Mouse (Mus musculus) cerebellum, adult 2 months (tissue): ENCODE results near the gene Clnk. TPM values are rescaled to one million over a fixed set of nuclear protein-coding genes. Genes with fewer than 3 reads are reported as not detected.

Experiments
- DNase-seq, 2 experiments: peaks; one replicate each; pipeline ENCODE4 v3.0.0; 2021
- H3K27ac ChIP-seq: fragments of 200-500 bp; 2 replicates; pipeline ENCODE4 v1.5.1; 2012; ENCODE audit warnings: low read length, control low read depth, inconsistent platforms; ENCODE audit not compliant: insufficient read depth
- H3K27me3 ChIP-seq: fragments of 200-500 bp; 2 replicates; pipeline ENCODE4 v1.6.1; 2012; ENCODE audit warnings: inconsistent platforms, mild to moderate bottlenecking, low read length, moderate library complexity; ENCODE audit not compliant: control insufficient read depth, insufficient read depth
- H3K4me1 ChIP-seq: fragments of 200-500 bp; 2 replicates; pipeline ENCODE4 v1.6.1; 2011; ENCODE audit warnings: low read length; ENCODE audit not compliant: control insufficient read depth, insufficient read depth
- H3K4me3 ChIP-seq: fragments of 200-500 bp; replicated peaks from 2 replicates; pipeline ENCODE3; 2011; ENCODE audit warnings: mild to moderate bottlenecking, low read depth, low read length, control low read depth; ENCODE audit not compliant: insufficient read depth
- CTCF ChIP-seq: fragments of 200-500 bp; IDR thresholded peaks from 2 replicates; pipeline ENCODE4 v1.5.1; 2011; ENCODE audit warnings: low read depth, mild to moderate bottlenecking, control low read depth, low read length, moderate library complexity, borderline replicate concordance; ENCODE audit not compliant: insufficient read depth
- POLR2A ChIP-seq: fragments of 200-500 bp; IDR thresholded peaks from 2 replicates; pipeline ENCODE4 v1.6.1; 2011; ENCODE audit warnings: low read length, control low read depth, borderline replicate concordance; ENCODE audit not compliant: insufficient read depth
- WGBS: fragments of 180-500 bp; shearing (Covaris S2); methylation state at CpG from one replicate; pipeline ENCODE4 v1.1.7; 2018; 5-methylcytosine and 5-hydroxymethylcytosine counted together
- polyA plus RNA-seq: library from polyadenylated mRNA; depleted of rRNA; stranded (reverse); fragments of >200 nt; gene quantifications from 2 replicates; pipeline ENCODE4 v1.2.3, GENCODE M21; 2012

Gene Clnk
- polyA plus RNA-seq, 1 experiment, result not detected

- Histone ChIP-seq H3K4me3 (no peak overlapping the region), H3K27me3 (no peaks in the 10 kb centered on the region), H3K27ac (no peak overlapping the region), H3K4me1 (no peaks in the 10 kb centered on the region)
- 93% methylated on average over 2 of the region's 2 CpGs for WGBS
- no peak for DNase-seq
- no peak for TF ChIP-seq POLR2A
- no peak for TF ChIP-seq CTCF
Observed at GRCm38 (mm10) chr5:38844312-38844711, 32.3 kb downstream of the Clnk start.

DNA sequence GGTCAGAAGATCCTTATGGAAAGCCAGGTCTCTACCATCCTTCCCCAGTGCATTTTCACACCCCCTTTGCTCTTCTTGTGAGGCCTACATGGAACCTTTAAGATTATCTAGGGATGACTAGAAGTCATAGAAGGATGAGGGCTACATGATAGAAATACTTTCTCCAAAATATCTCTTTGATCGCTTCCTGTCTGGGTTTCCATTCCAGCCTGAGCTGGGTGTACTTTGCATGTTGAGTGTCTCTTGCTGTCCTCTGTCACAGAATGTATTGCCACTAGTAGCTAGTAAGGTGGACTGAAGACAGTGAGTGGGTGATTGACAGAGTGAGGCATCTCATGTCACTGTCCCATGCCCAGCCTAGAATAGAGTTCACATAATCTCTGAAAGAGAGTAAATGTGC is 36.6 kb downstream of the Clnk start:
- Histone ChIP-seq H3K27me3 (no peaks in the 10 kb centered on the region), H3K27ac (no peak overlapping the region), H3K4me1 (no peaks in the 10 kb centered on the region), H3K4me3 (no peak overlapping the region)
- WGBS, result 100% methylated on average over 1 of the region's 1 CpGs
- TF ChIP-seq CTCF, result no peak
- no peak for TF ChIP-seq POLR2A
- no peak for DNase-seq

DNA sequence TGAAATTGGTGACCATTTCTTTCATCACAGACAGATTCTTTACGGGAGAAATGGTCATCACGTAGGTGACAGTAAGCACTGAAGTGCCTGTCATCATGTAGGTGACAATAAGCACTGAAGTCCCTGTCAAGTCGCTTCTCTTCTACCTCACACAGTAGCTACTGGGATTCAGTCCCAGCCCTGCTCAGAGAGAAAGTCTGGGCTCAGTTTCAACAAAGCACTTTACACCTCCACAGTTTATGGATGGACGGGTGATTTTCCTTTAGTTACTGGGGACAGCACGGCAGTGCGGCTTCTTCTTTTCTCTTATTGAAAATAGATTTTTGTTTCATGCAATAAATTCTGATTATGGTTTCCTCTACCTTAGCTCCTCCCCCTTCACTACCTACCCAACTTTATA is 49.3 kb downstream of the Clnk start:
- TF ChIP-seq POLR2A (no peak), CTCF (no peak)
- Histone ChIP-seq H3K27ac (no peak overlapping the region), H3K4me1 (peaks cover 2% of the 10 kb centered on the region; the same call in 1 of the 2 replicates), H3K4me3 (no peak overlapping the region), H3K27me3 (no peaks in the 10 kb centered on the region)
- 44% methylated on average over 6 of the region's 6 CpGs for WGBS
- peak in 1 of 2 experiments; percentile 36 for DNase-seq

DNA sequence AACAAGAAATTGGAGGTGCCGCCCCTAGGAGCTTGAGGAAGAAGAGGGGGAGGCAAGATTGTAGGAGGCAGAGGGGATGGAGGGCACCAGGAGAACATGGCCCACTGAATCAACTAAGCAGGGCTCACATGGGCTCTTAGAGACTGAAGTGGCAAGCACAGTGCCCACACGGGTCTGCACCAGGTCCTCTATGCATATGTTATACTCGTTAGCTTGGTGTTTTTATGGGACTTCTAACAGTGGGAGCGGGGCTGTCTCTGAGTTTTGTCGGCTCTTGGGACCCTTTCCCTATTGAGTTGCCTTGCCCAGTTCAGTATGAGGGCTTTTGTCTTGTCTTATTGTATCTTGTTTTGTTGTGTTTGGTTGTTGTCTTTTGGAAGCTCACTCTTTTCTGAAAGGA is 50.0 kb downstream of the Clnk start:
- Histone ChIP-seq H3K4me3 (no peak overlapping the region), H3K4me1 (peaks cover 2% of the 10 kb centered on the region; the same call in 1 of the 2 replicates), H3K27ac (no peak overlapping the region), H3K27me3 (no peaks in the 10 kb centered on the region)
- TF ChIP-seq CTCF (no peak), POLR2A (no peak)
- WGBS, result 86% methylated on average over 5 of the region's 5 CpGs
- no peak for DNase-seq

GRCm38 (mm10) chr5:38824132-38824965 is 52.3 kb downstream of the Clnk start:
- Histone ChIP-seq H3K4me3 (no peak overlapping the region), H3K27ac (no peak overlapping the region), H3K4me1 (peaks cover 2% of the 10 kb centered on the region; the same call in 1 of the 2 replicates), H3K27me3 (no peaks in the 10 kb centered on the region)
- 86% methylated on average over 14 of the region's 14 CpGs for WGBS
- DNase-seq, result no peak
- no peak for TF ChIP-seq POLR2A
- TF ChIP-seq CTCF, result no peak

DNA sequence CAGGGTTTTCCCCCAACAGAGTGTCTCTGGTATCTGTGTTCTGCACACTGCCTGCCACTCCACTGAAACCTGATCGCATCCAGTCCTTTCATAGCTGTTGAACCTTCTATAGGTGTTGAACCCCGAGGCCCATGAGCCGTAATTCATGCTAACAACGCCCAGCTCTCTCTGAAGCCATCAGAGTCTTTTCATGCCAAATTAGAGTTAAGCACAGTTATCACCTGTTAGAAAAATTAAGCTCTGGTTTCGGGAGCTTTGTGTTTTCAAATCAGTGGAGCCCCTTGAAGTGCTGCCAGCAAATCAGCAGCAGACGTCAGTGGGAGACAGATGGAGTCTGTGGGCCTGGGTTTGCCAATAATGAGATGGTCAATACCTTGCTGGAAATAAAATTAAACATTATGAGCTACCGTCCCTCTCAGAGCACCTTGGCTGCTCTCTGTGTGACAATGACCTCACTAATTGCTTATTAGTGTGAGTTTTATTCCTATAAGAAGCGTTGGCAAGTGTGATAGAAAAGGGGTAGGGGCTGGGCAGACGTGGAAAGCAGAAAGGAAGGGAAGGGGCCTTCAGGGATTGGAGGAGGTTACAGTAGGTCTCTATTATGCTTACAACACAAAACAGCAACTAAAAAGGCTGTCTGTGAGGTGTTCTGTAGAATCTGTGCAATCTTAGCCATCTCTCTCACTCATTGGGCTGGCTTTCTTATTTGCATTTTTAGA is 63.1 kb downstream of the Clnk start:
- no peak overlapping the region for H3K4me3 ChIP-seq
- no peak for DNase-seq
- TF ChIP-seq CTCF (no peak), POLR2A (no peak)
- H3K27me3 ChIP-seq, result no peaks in the 10 kb centered on the region
- peaks cover 7% of the 10 kb centered on the region; the same call in 1 of the 2 replicates for H3K4me1 ChIP-seq
- H3K27ac ChIP-seq, result no peak overlapping the region
- 54% methylated on average over 9 of the region's 9 CpGs for WGBS

DNA sequence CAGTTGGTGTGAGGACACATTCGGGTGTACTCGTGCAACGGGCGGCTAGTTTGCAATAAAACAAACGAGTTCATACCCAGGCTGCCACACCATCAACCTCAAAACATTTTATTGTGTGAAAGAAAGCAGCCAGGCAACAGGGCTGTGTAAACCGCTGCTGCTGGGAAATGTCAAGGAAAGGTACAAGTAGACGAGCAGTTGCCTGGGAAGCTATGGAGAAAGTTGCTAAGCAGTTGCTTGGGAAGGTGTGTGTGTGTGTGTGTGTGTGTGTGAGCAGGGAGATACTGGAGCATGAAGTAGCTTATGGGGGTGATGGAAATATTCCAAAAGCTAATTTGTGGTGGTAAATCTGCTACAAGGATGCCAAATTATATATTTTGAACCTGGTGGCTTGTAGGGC is 63.7 kb downstream of the Clnk start:
- DNase-seq, result no peak
- TF ChIP-seq POLR2A (no peak), CTCF (no peak)
- Histone ChIP-seq H3K4me3 (no peak overlapping the region), H3K27me3 (no peaks in the 10 kb centered on the region), H3K4me1 (peaks cover 7% of the 10 kb centered on the region; the same call in 1 of the 2 replicates), H3K27ac (no peak overlapping the region)
- WGBS, result 80% methylated on average over 7 of the region's 7 CpGs
